Mouse (Mus musculus) spleen, adult 12 weeks (tissue): ENCODE measurements around the gene Evi5.

Experiments
- DNase-seq: peaks from one replicate; pipeline ENCODE4 v3.0.0; 2022; ENCODE audit warnings: low spot score

The Evi5 gene

GRCm38 (mm10) chr5:107749229-107749916 lies 125.5 kb downstream of the Evi5 start:
- no peak for DNase-seq

GRCm38 (mm10) chr5:107739023-107739422 lies 135.9 kb downstream of the Evi5 start:
- no peak for DNase-seq

GRCm38 (mm10) chr5:107738296-107738695 lies 136.6 kb downstream of the Evi5 start:
- no peak for DNase-seq

DNA sequence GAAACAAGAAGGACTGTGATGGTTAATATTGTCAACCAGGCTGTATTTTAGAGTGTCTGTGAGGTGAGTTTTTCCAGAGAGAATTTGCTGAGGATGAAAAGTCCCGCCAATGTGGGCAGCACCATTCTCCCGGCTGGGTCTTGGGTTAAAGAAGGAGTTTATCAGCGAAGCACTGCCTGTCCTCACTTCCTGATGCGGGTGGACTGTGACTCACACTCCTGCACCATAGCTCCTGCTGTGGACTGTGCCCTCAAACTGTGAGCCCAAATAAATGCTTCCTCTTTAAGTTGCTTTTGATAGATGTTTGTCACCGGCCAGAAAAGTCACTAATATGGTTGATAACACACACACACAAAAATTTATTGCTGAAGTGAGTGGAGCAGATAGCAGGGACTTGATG lies 138.7 kb downstream of the Evi5 start:
- DNase-seq, result no peak

- no peak for DNase-seq
These were observed 143.1 kb downstream of the Evi5 start for GRCm38 (mm10) chr5:107731844-107732243.

- no peak for DNase-seq
These were observed 143.5 kb downstream of the Evi5 start for GRCm38 (mm10) chr5:107731408-107731807.

DNA sequence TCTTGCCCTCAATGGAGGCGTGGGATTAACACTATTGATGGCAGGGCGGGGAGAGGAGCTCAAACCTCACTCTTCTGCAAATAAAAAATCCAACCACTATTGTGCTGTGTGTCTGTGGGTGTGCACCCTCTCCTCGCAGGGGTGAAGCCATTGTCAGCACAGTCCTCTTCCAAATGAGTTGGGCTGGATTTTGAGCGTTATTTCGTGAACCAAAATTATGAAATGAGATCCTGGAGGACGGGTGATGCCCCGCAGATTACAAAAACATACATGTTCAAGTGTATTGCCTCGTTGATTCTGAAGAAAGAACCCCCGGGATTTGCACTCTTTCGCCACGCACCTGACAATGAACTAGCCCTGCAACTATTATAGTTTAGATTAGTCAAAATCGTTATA lies 147.9 kb downstream of the Evi5 start:
- no peak for DNase-seq

GRCm38 (mm10) chr5:107726281-107727006 lies 148.5 kb downstream of the Evi5 start:
- DNase-seq, result no peak

- DNase-seq, result peak; percentile 29
These were observed 149.3 kb downstream of the Evi5 start, which contains the start of gene Gfi1 for GRCm38 (mm10) chr5:107725435-107726261. Gene Gfi1, minus strand, starts transcription at chr5:107726036.

DNA sequence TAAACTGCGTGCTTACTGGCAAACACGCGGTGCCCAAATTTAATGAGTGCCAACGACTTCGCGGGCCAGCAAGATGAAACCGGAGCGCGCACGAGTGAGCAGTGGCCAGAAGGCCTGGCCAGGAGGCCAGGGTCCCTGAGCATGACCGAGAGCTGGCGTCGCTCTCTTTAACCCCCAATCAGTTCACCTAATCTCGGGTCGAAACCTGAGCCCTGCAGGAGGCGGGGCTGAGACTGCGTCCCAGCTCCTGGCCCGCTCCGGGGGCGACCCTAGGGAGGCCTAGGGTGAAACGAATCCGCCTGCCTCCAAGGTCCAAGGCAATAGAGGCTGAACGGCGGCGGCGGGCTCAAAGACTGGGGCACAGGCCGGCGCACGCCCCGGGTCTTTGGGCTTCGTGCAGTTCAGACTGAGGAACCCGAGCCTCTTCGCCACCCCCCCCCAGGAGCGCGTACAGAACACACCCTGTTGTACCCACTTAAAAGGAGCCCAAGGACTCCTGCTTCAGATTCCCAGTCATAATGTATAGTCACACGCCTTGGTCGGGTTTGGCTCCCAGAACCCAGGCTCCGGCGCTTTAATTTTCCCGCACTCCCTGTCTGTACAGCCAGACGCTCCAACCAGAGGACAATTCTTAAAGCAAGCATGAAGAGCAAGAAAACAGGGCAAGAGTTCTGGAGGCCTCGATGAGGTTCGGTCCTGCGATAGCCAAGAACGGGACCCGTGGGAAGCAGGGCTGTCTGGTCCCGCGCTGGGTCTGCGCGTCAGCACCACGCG lies 150.1 kb downstream of the Evi5 start:
- DNase-seq, result no peak

DNA sequence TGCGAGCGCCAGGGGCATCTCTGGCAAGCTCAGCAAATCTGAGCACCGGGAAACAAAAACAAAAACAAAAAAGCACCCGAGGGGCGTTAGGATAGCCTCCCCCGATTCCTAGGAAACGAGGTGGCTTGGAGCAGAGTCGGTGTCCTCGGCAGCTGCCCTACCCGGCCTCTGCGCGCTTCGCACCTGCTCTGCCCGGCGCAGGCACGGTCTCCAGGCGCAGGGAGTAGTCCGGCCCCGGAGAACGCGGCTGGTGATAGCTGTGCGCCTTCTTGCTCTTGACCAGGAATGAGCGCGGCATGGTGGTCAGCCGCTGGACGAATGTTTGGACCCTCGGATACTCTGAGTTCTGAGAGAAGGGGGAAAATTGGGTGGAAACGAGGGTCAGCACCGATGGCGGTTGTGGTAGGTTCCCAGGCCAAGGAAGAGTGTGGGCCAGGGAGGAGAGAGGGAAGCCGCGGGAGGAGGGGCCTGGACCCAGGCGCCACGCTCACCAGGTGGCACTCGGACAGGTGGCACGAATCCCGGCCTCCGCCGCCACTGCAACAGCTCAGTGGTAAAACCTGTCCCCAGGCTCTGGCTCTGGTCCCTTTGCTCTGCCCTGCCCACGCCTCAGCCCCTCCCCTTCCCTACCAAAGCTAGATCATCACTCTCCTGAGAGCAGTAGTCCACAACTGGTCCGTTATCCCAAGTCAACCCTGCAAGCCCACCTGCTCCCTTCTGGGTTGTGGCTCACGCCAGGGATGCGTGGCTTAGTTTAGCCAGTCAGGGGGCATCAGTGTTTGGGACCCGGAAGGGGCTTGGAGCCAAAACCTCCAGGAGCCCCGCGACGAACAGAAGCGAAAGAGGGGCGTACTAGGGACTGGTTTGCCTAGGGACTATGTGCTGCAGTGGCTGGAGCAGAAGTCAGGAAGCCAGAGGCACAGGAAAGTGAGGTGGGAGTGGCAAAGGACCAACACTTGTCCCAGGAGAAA lies 151.1 kb downstream of the Evi5 start:
- DNase-seq, result no peak

GRCm38 (mm10) chr5:107722661-107723532 lies 152.0 kb downstream of the Evi5 start:
- no peak for DNase-seq

DNA sequence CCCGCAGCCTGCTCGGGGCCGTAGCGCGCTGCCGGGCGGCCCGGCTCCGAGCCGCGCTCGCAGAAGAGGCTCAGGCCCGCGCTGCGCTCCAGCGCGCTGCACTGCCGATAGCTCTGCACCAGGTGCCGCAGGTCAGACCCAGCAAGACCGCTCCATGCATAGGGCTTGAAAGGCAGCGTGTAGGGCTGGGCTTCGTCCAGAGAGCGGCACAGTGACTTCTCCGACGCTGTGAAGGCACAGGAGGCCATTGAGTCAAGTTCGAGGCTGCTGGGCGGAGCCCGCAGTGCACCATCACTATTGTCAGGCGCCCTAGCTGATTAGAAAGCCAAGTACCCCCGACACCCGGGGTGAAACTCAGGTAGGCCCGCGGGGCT lies 153.3 kb downstream of the Evi5 start:
- DNase-seq, result no peak

DNA sequence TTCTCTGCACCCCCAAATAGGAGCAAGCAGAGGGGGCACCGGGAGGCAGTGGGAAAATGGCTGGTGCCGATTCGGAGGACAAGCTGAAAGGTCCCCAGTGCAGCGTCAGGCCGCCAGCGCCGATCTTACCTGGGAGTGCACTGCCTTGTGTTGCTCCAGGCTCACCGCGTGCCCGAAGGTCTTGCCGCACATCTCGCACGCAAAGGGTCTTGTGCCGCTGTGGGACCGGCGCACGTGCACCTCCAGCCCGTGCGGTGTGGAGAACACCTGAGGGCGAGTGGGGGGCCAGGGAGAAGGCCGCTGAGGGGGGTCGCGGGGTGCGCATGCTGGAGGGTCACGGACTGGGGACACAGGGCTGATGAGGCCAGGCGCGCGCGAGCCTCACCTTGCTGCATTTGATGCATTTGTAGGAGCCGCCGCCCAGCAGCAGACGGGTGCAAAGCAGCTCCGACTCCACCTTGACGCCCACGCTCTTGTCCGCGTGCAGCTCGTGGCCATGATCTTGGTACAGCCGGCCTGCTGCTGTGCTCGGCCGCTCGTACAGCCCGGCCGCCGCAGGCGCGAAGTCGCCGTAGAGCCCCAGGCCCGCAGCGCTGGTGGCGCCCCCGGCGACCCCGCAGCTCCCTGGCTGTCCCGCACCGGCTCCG lies 153.8 kb downstream of the Evi5 start:
- no peak for DNase-seq

DNA sequence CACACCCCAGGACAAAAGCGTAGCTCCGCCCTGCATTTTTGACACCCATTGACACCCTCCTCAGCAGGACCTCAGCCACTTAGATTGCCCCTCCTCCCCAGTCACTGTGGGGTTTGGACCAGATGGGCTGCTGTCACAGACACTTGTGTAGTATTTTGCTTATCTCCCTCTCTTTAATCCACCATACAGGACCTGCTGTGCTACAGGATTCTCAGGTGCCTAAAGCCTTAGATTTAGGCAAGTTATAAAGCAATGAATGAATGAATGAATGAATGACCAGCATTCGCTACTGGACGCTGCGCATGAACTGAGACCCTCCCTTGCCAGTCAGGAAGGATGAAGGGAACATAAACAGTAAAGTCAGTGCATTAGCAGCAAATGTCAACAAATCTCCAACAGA lies 154.4 kb downstream of the Evi5 start:
- no peak for DNase-seq

- no peak for DNase-seq
These were observed 155.1 kb downstream of the Evi5 start for GRCm38 (mm10) chr5:107719786-107720185.

DNA sequence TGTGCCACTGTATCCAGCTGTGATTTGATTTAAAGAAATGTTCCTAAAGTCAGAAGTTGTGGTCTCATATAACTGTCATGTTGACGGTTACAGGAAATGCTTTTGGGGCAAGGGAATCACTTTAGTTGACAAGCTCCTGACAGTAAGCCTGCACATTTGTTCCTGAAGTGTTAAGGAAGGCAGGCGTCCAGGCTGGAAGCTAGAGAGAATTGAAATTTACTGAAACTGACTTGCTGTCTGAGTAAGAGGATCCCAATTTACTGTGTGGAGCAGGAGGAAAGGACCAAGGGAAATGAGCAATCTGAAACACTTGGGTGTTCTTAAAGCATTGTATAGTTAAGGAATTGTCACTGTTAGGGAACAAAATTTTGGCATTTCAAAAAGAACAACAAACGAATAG lies 155.7 kb downstream of the Evi5 start:
- DNase-seq, result no peak

GRCm38 (mm10) chr5:107717871-107718361 lies 157.0 kb downstream of the Evi5 start:
- DNase-seq, result peak; percentile 42

GRCm38 (mm10) chr5:107711689-107712088 lies 163.2 kb downstream of the Evi5 start:
- DNase-seq, result no peak
